Mouse (Mus musculus) bone marrow macrophage, adult 2 months (primary cell): ENCODE results near the gene Dnajc6.

ENCODE experiments used
- CTCF ChIP-seq: IDR thresholded peaks from 2 replicates; pipeline ENCODE4 v1.5.1; 2012; ENCODE audit warnings: low read depth, mild to moderate bottlenecking, low read length, moderate library complexity
- POLR2A ChIP-seq: IDR thresholded peaks from 2 replicates; pipeline ENCODE4 v1.6.1; 2012; ENCODE audit warnings: mild to moderate bottlenecking, low read depth, low read length, borderline replicate concordance

GRCm38 (mm10) chr4:101682620-101683019 is 186.2 kb downstream of the Dnajc6 start:
- no peak for TF ChIP-seq CTCF
- no peak for TF ChIP-seq POLR2A
